ENCODE assay signal across 11 mouse cellular contexts in the genomic region with DNA sequence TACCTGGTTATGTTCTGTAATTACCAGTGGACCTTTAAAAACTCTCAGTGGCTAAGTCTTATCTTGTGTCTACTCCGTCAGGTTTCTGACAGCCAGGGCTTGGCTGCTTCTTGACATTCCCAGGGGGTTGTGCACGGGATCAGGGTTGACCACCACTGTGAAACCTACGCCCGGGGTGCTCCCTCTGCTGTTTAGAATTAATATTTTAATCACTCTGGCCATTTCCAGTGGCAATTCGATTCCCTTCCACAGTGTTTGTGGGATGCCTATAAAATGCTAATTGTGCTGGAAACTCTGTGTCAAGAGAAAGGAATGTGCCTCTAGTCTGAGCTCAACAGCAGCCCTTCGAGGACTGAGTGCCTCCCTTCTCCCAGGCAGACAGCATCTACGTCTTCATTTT.
A peak's percentile ranks its signal among the peaks of the same experiment; 100 is the strongest.
DNase-seq lines count a peak whose midpoint lies in the region; ATAC-seq and TF ChIP-seq lines count a peak whose summit lies in the region.
"Had no signal": no experiment of that assay in that cellular context is flagged by ENCODE, and none has a peak within 500 bp of the region (broad histone marks: within the 10 kb centered on the region; RNA-seq: fewer than 3 reads in every experiment).

No protein-coding gene starts in this region.

- no peaks in the 10 kb centered on the region for H3K27me3 ChIP-seq in lung, embryonic 16.5 days (ENCODE audit: control insufficient read depth, insufficient read depth, low read depth, low read length)
- H3K27me3 ChIP-seq in thymus, adult 2 months (ENCODE audit: control insufficient read depth, insufficient read depth, low read length) = no peaks in the 10 kb centered on the region
- H3K27me3 ChIP-seq in hindbrain, embryonic 16.5 days (replicated peaks; ENCODE audit: control insufficient read depth, insufficient read depth, low read length) = no peaks in the 10 kb centered on the region
- H3K27me3 ChIP-seq: forebrain, embryonic 15.5 days had no signal

- 25% methylated on average over 7 of the region's 7 CpGs for whole genome bisulfite sequencing in lung, embryonic 16.5 days
- WGBS in thymus, adult 2 months = 83% methylated on average over 7 of the region's 7 CpGs
- WGBS in hindbrain, embryonic 16.5 days = 38% methylated on average over 7 of the region's 7 CpGs

- H3K27ac ChIP-seq in layer of hippocampus, adult 2 months = peak overlapping the region; percentile 43; the same call in 1 of the 2 replicates
- peak overlapping the region; percentile 73 for H3K27ac ChIP-seq in embryonic fibroblast, embryonic 13.5 days (ENCODE audit: insufficient read depth, low read length)
- H3K27ac ChIP-seq in lung, embryonic 16.5 days (ENCODE audit: low read length) = peak overlapping the region; percentile 33; the same call in 1 of the 2 replicates
- H3K27ac ChIP-seq in thymus, adult 2 months (ENCODE audit: control insufficient read depth, insufficient read depth, low read length) = no peak overlapping the region
- H3K27ac ChIP-seq in hindbrain, embryonic 16.5 days (ENCODE audit: low read depth, low read length) = no peak overlapping the region
- H3K27ac ChIP-seq: forebrain, embryonic 15.5 days had no signal

- no peak overlapping the region for H3K9ac ChIP-seq in lung, embryonic 16.5 days (ENCODE audit: low read length)
- no peak overlapping the region for H3K9ac ChIP-seq in hindbrain, embryonic 16.5 days (ENCODE audit: low read depth, low read length)
- H3K9ac ChIP-seq: forebrain, embryonic 15.5 days had no signal

- H3K4me1 ChIP-seq in embryonic fibroblast, embryonic 13.5 days (ENCODE audit: control insufficient read depth, insufficient read depth, low read length) = peaks cover 3% of the 10 kb centered on the region
- H3K4me1 ChIP-seq in lung, embryonic 16.5 days (replicated peaks; ENCODE audit: control insufficient read depth, insufficient read depth, low read length) = peaks cover 13% of the 10 kb centered on the region
- H3K4me1 ChIP-seq in thymus, adult 2 months (replicated peaks; ENCODE audit: control insufficient read depth, insufficient read depth, low read length) = no peaks in the 10 kb centered on the region
- H3K4me1 ChIP-seq in hindbrain, embryonic 16.5 days (ENCODE audit: control insufficient read depth, insufficient read depth, low read depth, low read length) = no peaks in the 10 kb centered on the region

- TF ChIP-seq POLR2A in embryonic fibroblast, embryonic 13.5 days (IDR thresholded peaks at IDR 0.05; ENCODE audit: low read depth, low read length) = no peak
- TF ChIP-seq POLR2A in thymus, adult 2 months (IDR thresholded peaks at IDR 0.05; ENCODE audit: control insufficient read depth, extremely low read depth, insufficient read depth, low read length, poor library complexity) = no peak

- TF ChIP-seq CTCF in layer of hippocampus, adult 2 months (conservative IDR thresholded peaks at IDR 0.05) = peak; percentile 53
- TF ChIP-seq CTCF in embryonic fibroblast, embryonic 13.5 days (IDR thresholded peaks at IDR 0.05; ENCODE audit: borderline replicate concordance, insufficient read depth, low read length) = no peak
- TF ChIP-seq CTCF in thymus, adult 2 months (IDR thresholded peaks at IDR 0.05; ENCODE audit: borderline replicate concordance, control insufficient read depth, extremely low read depth, insufficient read depth, low read length, poor library complexity) = no peak

- intact Hi-C loops in heart, postnatal 36 days (cut with DNase I) = loop anchor here (10.0 kb wide), 1 partner anchor 1489 kb away; no protein-coding TSS in a partner anchor

- H3K36me3 ChIP-seq in lung, embryonic 16.5 days (ENCODE audit: control insufficient read depth, insufficient read depth, low read length) = no peaks in the 10 kb centered on the region
- H3K36me3 ChIP-seq in thymus, adult 2 months (ENCODE audit: control insufficient read depth, insufficient read depth, low read length) = no peaks in the 10 kb centered on the region
- no peaks in the 10 kb centered on the region for H3K36me3 ChIP-seq in hindbrain, embryonic 16.5 days (ENCODE audit: control insufficient read depth, insufficient read depth, low read length)
- H3K36me3 ChIP-seq: forebrain, embryonic 15.5 days had no signal

- no peaks in the 10 kb centered on the region for H3K9me3 ChIP-seq in lung, embryonic 16.5 days (ENCODE audit: control insufficient read depth, low read length)
- H3K9me3 ChIP-seq in hindbrain, embryonic 16.5 days (ENCODE audit: control insufficient read depth, low read length) = no peaks in the 10 kb centered on the region
- H3K9me3 ChIP-seq: forebrain, embryonic 15.5 days had no signal

- no peak for DNase-seq in layer of hippocampus, adult 2 months (ENCODE audit: low spot score in 2 of 2)
- DNase-seq in layer of hippocampus, adult 9-11 months = no peak
- peak; percentile 20 to 24 for DNase-seq in heart, postnatal 36 days
- no peak for DNase-seq in thymus, adult 2 months
- DNase-seq: cerebellum, adult 2 months had no signal

- peak; percentile 59 for ATAC-seq in lung, embryonic 16.5 days (ENCODE audit: low read depth)
- no peak for ATAC-seq in megakaryocyte progenitor cell, adult 5-6 weeks (replicated peaks; ENCODE audit: poor library complexity)
- ATAC-seq in hindbrain, embryonic 16.5 days = no peak
- ATAC-seq: forebrain, embryonic 15.5 days had no signal

- H3K4me3 ChIP-seq in layer of hippocampus, adult 2 months = 0 out of 2 replicates have a peak overlapping the region, but pooled peaks have one; percentile 17
- no peak overlapping the region for H3K4me3 ChIP-seq in embryonic fibroblast, embryonic 13.5 days (ENCODE audit: insufficient read depth, low read length)
- H3K4me3 ChIP-seq in lung, embryonic 16.5 days (ENCODE audit: low read length) = no peak overlapping the region
- no peak overlapping the region for H3K4me3 ChIP-seq in thymus, adult 2 months (ENCODE audit: control insufficient read depth, insufficient read depth, low read length)
- H3K4me3 ChIP-seq in hindbrain, embryonic 16.5 days (ENCODE audit: low read length) = no peak overlapping the region
- H3K4me3 ChIP-seq: forebrain, embryonic 15.5 days had no signal

- no peak overlapping the region for H3K4me2 ChIP-seq in lung, embryonic 16.5 days (ENCODE audit: low read depth, low read length)
- no peak overlapping the region for H3K4me2 ChIP-seq in hindbrain, embryonic 16.5 days (ENCODE audit: low read length)
- H3K4me2 ChIP-seq: forebrain, embryonic 15.5 days; midbrain, embryonic 11.5 days had no signal

Comparison
In these comparisons a context has a peak if more than half of its experiments do, and no peak if none do; other contexts are left out.
1. DNase-seq: peak in heart, postnatal 36 days (2 of 2); none in layer of hippocampus, adult 2 months (0 of 2), layer of hippocampus, adult 9-11 months (single experiment) and thymus, adult 2 months (single experiment).
2. H3K27ac ChIP-seq: peak in layer of hippocampus, adult 2 months (single experiment), embryonic fibroblast, embryonic 13.5 days (single experiment) and lung, embryonic 16.5 days (single experiment); none in thymus, adult 2 months (single experiment) and hindbrain, embryonic 16.5 days (single experiment).